Mouse (Mus musculus) gastrocnemius, postnatal 10 days (tissue): ENCODE data around the gene Exo5. TPM values are rescaled to one million over a fixed set of nuclear protein-coding genes. Genes with fewer than 3 reads are reported as not detected.

Source experiments
- DNase-seq: peaks from one replicate; pipeline ENCODE4 v3.0.0; 2021; ENCODE audit warnings: mixed read lengths
- total RNA-seq, 2 experiments: library from RNA; stranded (reverse); gene quantifications; 2 replicates each; pipeline ENCODE4 v1.2.3; 2021

Gene Exo5
- total RNA-seq, 2 experiments from 2014 or later = 3.9 to 6.5 TPM

DNA sequence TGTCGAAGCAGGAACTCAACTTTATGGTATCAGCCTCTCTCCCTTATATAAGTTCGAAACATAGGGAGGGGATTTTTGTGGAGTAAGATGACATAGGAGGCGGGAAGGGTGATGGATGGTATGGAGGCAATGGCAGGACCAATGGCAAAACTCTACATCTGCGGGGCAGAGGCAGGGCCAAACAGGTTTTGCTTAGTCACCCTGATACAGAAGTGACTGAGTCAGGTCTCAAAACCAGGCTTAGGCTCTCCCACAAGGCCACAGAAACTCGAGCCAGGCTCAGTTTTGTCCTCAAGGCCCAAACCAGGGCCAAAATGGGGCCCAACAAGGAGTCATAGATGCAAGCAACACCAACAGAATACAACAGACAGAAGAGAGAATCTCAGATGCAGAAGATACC lies 19.2 kb downstream of the Exo5 start:
- no peak for DNase-seq

DNA sequence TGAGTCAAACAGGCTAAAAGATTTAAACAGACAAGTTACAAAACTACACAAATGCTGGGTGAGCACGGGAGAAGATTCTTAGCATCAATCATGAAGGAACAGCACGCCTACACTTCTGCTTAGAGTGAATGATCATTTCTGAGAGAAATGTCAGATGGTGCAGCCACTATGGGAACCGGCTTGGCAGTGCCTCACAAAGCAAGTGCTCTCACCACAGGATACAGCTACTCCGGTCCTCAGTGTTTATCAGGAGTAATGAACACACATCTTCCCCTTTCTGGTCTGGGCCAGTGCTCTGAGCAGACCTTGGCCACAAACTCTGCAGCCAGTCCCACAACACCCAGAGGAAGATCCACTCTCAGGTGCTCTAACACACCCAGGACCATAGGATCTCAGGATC lies 20.3 kb downstream of the Exo5 start:
- DNase-seq = no peak

DNA sequence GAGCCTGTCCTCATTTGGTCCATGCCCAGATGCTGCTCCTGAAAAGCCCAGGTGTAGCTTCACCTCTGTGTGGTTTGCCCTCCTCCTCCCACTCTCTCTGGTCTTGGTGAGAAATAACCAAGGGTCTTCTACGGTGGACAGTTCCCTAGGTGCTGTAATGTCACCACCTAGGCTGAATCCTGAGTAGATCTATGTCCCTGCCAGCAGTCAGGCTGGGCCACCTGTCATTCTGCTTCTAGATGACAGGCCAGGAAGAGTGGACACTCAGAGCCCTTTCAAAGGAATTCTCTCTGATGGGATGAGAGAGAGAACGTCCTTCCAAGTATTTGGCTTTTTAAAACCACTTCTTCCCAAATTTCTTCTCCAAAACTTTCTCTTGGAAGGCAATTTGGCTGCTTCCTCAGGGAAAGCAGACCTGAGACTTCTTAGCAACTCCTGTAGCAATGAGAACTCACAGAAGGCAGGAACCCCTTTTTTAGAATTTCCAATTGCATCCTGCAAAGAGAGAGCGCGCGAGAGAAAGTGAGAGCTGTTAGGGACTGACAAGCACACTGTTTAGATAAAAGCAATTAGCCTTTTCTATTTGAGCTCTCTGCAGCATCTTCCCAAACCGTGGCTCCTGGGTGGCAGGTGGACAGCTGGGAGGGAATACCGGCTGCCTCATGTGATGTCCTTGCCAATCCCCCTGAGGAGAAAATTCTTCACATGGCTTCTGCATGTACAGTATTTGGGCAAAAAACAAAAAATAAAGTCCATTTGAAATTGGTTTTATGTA lies 28.8 kb downstream of the Exo5 start:
- no peak for DNase-seq

DNA sequence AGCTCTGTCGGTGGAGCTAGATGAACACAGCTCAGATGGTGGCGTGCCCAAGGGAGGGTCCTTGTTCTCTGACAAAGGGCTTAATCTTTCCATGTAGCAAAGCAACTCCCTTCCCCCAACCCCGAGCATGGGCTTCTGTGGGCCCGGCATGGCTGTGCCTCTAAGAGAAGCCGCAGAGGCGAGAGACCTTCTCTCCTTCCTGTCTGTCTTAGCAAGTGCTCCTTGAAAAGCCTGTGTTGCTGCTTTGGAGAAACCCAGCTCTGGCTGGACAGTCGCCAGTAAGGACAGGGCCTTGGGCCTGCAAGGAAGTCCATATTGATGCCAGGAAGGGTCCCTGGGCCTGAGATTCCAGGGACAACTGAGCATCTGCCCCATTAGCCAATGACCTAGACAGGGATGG lies 29.6 kb downstream of the Exo5 start:
- DNase-seq = no peak

GRCm38 (mm10) chr4:120894584-120894983 lies 30.2 kb downstream of the Exo5 start:
- no peak for DNase-seq

DNA sequence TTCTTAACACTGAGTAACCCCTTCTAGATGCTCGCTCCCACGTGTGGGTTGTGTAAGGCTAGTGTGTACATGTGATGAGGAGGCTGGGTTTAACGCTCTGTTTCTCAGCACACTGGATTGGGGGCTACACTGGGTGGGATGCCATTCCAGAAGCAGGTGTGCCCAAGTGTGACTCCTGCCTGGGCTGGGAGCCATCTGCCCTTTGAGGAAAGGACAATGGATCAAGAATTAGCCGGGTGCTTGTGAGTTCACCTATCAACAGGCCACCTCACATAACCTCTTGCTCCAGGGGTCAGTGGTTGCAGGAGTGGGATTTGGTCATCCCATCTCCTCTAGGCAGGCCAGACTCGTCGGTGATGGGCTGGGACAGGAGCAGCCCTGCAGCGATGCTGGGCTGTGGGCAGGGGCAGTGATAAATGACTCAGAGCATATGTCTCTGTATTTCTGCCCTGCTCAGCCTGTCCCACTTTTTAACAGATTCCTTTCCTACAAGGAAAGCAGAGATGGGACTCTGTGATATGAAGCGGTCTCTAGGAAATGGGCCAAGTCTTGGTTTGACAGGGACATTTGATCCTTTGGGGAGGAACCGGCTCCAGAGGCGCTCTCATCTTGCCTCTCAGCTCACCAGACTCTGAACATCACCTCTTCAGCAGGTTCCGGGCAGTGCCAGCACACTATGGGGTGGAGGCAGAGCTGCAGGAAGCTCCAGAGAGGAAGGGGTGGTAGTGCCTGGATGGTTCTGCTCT lies 31.0 kb downstream of the Exo5 start:
- DNase-seq = no peak

DNA sequence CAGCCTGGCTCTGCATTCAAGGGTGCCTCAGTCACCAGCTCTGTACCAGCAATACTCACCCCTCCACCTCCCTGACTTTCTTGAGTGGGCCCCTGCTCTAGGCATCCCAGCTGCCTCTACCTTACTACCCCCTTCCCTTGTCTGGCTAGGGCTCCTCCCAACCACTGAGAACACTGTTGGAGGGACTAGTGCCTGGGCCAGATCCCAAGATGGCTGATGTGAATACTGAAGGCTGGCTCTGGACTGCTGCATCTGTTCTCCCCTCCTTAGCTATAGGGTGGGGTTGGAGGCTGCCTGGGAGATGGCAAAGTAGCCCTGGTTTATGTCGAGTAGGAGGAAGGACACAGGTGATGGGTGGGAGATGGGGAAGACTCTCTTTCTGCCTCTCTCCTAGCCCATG lies 32.3 kb downstream of the Exo5 start:
- no peak for DNase-seq

DNA sequence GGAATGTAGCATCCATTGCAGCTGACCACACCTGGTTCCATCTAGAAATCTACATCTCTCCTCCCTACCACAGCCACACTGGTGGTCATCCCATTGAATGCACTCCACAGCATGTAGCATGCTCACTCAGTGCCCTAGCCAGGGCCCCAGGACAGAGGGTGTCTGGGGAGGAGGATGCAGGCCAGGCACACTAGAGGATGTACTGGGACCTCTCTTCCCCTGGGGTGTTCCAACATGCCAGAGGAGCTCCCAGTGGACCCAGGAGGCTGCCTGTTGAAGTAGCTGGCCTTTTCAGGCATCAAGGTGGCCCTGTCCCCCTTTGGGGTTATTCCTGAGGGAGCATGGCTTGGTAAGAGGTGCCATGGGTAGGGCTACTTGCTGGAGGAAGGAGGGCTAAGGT lies 32.9 kb downstream of the Exo5 start:
- DNase-seq = no peak

- no peak for DNase-seq
Measured at GRCm38 (mm10) chr4:120890754-120891440, 33.9 kb downstream of the Exo5 start.

DNA sequence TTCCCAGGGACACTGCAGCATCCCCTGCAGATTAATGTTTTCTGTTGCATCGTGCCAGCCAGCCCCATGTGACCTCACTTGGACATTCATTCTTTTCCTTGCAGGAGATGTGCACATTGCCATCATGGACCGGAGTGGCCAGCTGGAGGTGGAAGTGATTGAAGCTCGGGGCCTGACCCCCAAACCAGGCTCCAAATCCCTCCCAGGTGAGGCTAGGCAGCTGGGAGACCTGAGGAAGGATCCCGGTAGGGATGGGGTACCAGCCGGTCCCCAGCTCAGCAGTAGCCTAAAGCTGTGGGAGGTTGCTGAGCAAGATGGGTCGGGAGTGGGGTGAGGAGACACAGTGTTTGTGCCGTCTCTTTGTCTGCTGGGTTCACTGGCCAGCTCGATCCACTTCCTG lies 35.9 kb downstream of the Exo5 start:
- no peak for DNase-seq

DNA sequence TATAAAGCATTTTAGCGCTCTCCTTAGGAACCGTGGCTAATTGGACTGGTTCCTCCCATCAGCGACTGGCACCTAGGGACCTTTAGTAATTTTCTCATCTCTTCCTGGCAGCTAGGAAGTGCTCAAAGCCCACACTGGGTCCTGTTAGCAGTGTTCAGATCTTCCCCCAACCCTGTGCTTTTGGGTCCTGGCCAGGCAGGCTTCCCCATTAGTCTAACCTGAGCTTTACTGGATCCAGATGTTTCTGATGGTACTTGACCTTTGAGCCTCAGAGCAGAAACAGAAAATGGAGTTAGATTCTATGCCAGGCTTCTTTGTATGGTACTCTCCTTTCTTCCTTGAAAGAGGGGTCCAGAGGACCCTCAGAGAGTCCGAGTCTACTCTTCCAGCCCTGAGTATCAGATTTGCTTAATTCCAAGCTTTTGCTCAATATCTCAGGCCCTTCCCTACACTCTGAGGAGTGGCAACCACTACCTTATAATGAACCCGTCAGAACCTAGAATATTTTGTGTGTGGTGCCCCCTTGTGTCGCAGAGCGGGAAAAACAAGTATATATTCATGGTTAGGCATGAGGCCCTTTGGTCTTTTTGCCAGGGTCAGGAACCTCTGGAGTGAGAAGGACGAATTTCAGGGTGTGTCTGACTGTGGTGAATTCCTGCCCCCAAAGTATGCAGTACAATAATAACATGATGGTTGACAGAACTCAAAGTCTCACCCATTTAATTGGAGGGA lies 37.3 kb downstream of the Exo5 start:
- DNase-seq = peak; percentile 41

- no peak for DNase-seq
Measured at GRCm38 (mm10) chr4:120886811-120887210, 38.0 kb downstream of the Exo5 start.

DNA sequence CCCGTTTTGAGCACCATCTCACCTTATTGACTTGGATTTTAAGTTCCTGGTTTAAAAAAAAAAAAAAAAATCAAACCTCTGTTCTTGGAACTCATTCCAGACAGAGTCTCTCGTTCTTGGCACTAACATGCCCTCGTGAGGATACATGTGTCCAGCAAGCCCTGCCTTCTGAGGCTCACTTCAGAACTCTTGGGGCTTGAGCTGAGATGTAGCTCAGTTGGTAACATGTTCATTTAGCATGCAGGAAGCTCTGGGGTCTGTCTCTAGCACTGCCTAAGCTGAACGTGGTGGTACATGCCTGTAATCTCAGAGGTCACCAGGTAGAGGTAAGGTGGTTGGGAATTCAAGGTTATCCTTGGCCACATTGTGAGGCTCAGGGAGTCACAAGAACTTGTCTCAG lies 38.7 kb downstream of the Exo5 start:
- DNase-seq = no peak

DNA sequence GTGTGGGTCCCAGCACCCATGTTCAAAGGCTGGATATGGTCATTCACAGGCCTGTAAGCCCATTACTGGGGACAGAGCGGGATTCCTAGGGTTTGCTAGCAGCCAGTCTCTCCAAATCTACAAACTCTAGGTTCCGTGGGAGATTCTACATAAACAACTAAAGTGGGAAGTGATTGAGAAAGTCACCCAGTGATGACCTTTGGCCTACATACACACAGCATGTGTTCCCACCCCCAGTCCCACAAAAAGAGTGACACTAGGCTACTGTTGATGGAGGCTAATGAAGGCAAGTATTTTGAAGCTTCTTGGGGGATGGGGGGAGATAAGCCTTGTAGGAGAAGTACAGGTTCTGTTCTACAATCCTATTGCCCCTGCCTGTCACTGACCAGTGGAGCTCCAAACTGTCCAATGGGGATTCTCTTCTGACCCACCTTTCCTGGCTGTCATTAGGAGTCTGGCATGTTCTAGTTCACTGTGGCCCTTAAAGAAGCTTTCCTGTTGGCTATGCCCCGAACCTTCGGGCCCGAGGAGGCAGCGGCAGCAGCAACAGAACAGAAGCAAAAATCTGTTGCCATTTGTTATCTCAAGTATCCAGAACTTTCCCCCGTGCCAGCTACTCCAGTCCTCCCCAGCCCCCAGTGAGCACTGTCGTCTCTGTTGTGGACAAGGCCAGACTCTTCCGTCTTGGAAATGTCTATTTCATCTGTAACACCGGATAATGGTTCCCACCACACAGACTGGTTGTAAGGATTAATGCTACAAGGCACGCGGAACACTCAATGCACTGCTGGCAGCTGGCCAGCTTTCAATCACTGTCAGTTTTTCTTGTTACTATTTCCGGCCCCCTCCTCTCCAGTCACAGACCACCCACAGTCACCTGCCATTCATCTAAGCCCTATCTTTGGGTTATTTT lies 39.4 kb downstream of the Exo5 start:
- no peak for DNase-seq

- no peak for DNase-seq
Measured at GRCm38 (mm10) chr4:120882002-120882625, 42.7 kb downstream of the Exo5 start.

GRCm38 (mm10) chr4:120880731-120881432 lies 43.9 kb downstream of the Exo5 start:
- no peak for DNase-seq

GRCm38 (mm10) chr4:120879386-120879785 lies 45.4 kb downstream of the Exo5 start:
- DNase-seq = no peak

DNA sequence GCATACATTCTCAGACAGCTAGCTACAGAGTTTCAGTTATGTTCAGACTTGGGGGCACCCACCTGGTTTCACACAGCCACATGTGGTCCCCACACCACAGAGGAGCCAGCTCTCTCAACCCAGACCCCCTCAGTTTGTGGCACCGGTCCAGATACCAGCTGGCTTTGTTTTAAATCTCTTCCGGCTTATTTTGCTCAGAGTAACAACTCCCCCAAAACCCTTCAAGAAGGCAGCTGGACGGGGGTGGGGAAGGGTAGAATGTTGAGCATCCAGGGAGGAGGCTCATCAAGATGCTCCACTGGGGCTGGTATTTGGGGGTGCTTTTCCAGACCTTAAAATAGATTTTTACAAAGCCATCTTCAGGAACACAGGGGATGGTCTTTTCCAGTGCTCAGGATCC lies 46.1 kb downstream of the Exo5 start:
- no peak for DNase-seq

GRCm38 (mm10) chr4:120875961-120876360 lies 48.9 kb downstream of the Exo5 start:
- no peak for DNase-seq
